Mouse (Mus musculus) layer of hippocampus, postnatal 14 days (tissue): ENCODE results near the gene Rasd1. TPM values are rescaled to one million over a fixed set of nuclear protein-coding genes. Genes with fewer than 3 reads are reported as not detected.

ENCODE experiments used
- DNase-seq, 2 experiments: peaks; one replicate each; pipeline ENCODE4 v3.0.0; 2021 to 2022; ENCODE audit warnings: low spot score in 2 of 2, mixed read lengths in 1 of 2
- long read RNA-seq, 2 experiments: library from polyadenylated mRNA; stranded (forward); transcript quantifications; one replicate each; pipeline ENCODE4 v2.0.0; 2021
- total RNA-seq, 2 experiments: library from RNA; stranded (reverse); gene quantifications; 2 replicates each; pipeline ENCODE4 v1.2.3; 2021

Rasd1 gene
- total RNA-seq: 10 to 100 TPM; 51.3 to 56.5 TPM
- long read RNA-seq, experiment 1, transcript Rasd1-201 (2 exons, 1,611 nt): major isoform, 58 of 62 reads
- long read RNA-seq, experiment 1, partial matches to known transcripts: 0 of 62 reads
- long read RNA-seq, experiment 1, other reads (novel, unspliced or antisense): 4 of 62 reads
- long read RNA-seq, experiment 2, transcript Rasd1-201 (2 exons, 1,611 nt): major isoform, 63 of 66 reads
- long read RNA-seq, experiment 2, partial matches to known transcripts: 0 of 66 reads
- long read RNA-seq, experiment 2, other reads (novel, unspliced or antisense): 3 of 66 reads

- peak; percentile 50 to 73 for DNase-seq
These were observed at the start of gene Rasd1 for GRCm38 (mm10) chr11:59964818-59965217. Gene Rasd1, minus strand, starts transcription at chr11:59964944.

- no peak for DNase-seq
These were observed 46.8 kb upstream of the Rasd1 start for GRCm38 (mm10) chr11:60011516-60011915.

- no peak for DNase-seq
These were observed 44.7 kb upstream of the Rasd1 start for GRCm38 (mm10) chr11:60009451-60009850.

GRCm38 (mm10) chr11:60005866-60006265, 41.1 kb upstream of the Rasd1 start:
- DNase-seq: no peak

GRCm38 (mm10) chr11:60004716-60005115, 40.0 kb upstream of the Rasd1 start:
- no peak for DNase-seq

GRCm38 (mm10) chr11:60003811-60004210, 39.1 kb upstream of the Rasd1 start:
- DNase-seq: no peak

GRCm38 (mm10) chr11:60001231-60001980, 36.7 kb upstream of the Rasd1 start:
- no peak for DNase-seq

GRCm38 (mm10) chr11:59994318-59994717, 29.6 kb upstream of the Rasd1 start:
- DNase-seq: no peak

GRCm38 (mm10) chr11:59991365-59991764, 26.6 kb upstream of the Rasd1 start:
- DNase-seq: no peak

GRCm38 (mm10) chr11:59989406-59989805, 24.7 kb upstream of the Rasd1 start:
- DNase-seq: no peak

GRCm38 (mm10) chr11:59977831-59978230, 13.1 kb upstream of the Rasd1 start:
- DNase-seq: no peak

GRCm38 (mm10) chr11:59975241-59975640, 10.5 kb upstream of the Rasd1 start:
- DNase-seq: no peak

GRCm38 (mm10) chr11:59973389-59973788, 8.6 kb upstream of the Rasd1 start:
- no peak for DNase-seq

GRCm38 (mm10) chr11:59971691-59972090, 6.9 kb upstream of the Rasd1 start:
- no peak for DNase-seq

- no peak for DNase-seq
These were observed 6.0 kb upstream of the Rasd1 start for GRCm38 (mm10) chr11:59970780-59971179.

GRCm38 (mm10) chr11:59967765-59968164, 3.0 kb upstream of the Rasd1 start:
- DNase-seq: no peak

GRCm38 (mm10) chr11:59966102-59966483, 1.3 kb upstream of the Rasd1 start:
- DNase-seq: peak; percentile 60 to 73

GRCm38 (mm10) chr11:59965227-59966101, 720 bp upstream of the Rasd1 start:
- DNase-seq: peak; percentile 81 to 83

- peak in 1 of 2 experiments; percentile 25 for DNase-seq
These were observed 483 bp downstream of the Rasd1 start for GRCm38 (mm10) chr11:59964163-59964758.

- no peak for DNase-seq
These were observed 1.2 kb downstream of the Rasd1 start for GRCm38 (mm10) chr11:59963364-59964162.
